Mouse (Mus musculus) c-Kit-positive CD71-positive TER-119-negative erythroid progenitor cells, embryonic 14.5 days (primary cell): ENCODE results near the gene Cnfn.

Experiments
- DNase-seq: peaks from one replicate; pipeline ENCODE4 v3.0.0-alpha.2; 2013; ENCODE audit warnings: low read depth

The Cnfn gene

GRCm38 (mm10) chr7:25390054-25390770 is 20.7 kb upstream of the Cnfn start:
- DNase-seq, result peak; percentile 71

GRCm38 (mm10) chr7:25388916-25389315 is 19.4 kb upstream of the Cnfn start:
- DNase-seq, result no peak

- DNase-seq, result no peak
Measured at GRCm38 (mm10) chr7:25387811-25388440, 18.4 kb upstream of the Cnfn start.

GRCm38 (mm10) chr7:25385850-25386555 is 16.5 kb upstream of the Cnfn start:
- peak; percentile 56 for DNase-seq

- DNase-seq, result no peak
Measured at GRCm38 (mm10) chr7:25385259-25385658, 15.7 kb upstream of the Cnfn start.

- no peak for DNase-seq
Measured at GRCm38 (mm10) chr7:25384818-25385217, 15.3 kb upstream of the Cnfn start.

- DNase-seq, result no peak
Measured at GRCm38 (mm10) chr7:25384318-25384717, 14.8 kb upstream of the Cnfn start.

GRCm38 (mm10) chr7:25383891-25384290 is 14.4 kb upstream of the Cnfn start:
- no peak for DNase-seq

GRCm38 (mm10) chr7:25383385-25383784 is 13.9 kb upstream of the Cnfn start:
- DNase-seq, result no peak

- no peak for DNase-seq
Measured at GRCm38 (mm10) chr7:25382541-25382940, 13.0 kb upstream of the Cnfn start.

GRCm38 (mm10) chr7:25381284-25381680 is 11.8 kb upstream of the Cnfn start:
- no peak for DNase-seq

GRCm38 (mm10) chr7:25380392-25381283 is 11.1 kb upstream of the Cnfn start:
- peak; percentile 37 for DNase-seq

GRCm38 (mm10) chr7:25379551-25380351 is 10.2 kb upstream of the Cnfn start:
- DNase-seq, result no peak

- DNase-seq, result no peak
Measured at GRCm38 (mm10) chr7:25378181-25379100, 8.9 kb upstream of the Cnfn start.

- DNase-seq, result no peak
Measured at GRCm38 (mm10) chr7:25377100-25377700, 7.7 kb upstream of the Cnfn start.

- DNase-seq, result peak; percentile 70
Measured at GRCm38 (mm10) chr7:25376556-25376955, 7.0 kb upstream of the Cnfn start.

GRCm38 (mm10) chr7:25372441-25372840 is 2.9 kb upstream of the Cnfn start:
- DNase-seq, result no peak

- DNase-seq, result no peak
Measured at GRCm38 (mm10) chr7:25368333-25368732, 1.2 kb downstream of the Cnfn start.

- no peak for DNase-seq
Measured at GRCm38 (mm10) chr7:25367632-25368293, 1.8 kb downstream of the Cnfn start.
